Mouse (Mus musculus): ENCODE data around the gene Epas1. TPM values are rescaled to one million over a fixed set of nuclear protein-coding genes. Genes with fewer than 3 reads are reported as not detected.

The Epas1 gene
- polyA plus RNA-seq, 2 experiments = 3.0 to 3.4 TPM

GRCm38 (mm10) chr17:86824502-86825162 lies 71.1 kb downstream of the Epas1 start:
- ATAC-seq (ENCODE audit: insufficient read depth) = no peak
- 42% methylated on average over 18 of the region's 18 CpGs for WGBS (ENCODE audit: insufficient replicate concordance)
- H3K4me1 ChIP-seq (replicated peaks; ENCODE audit: control insufficient read depth in 2 of 2, insufficient read depth in 2 of 2, low read length in 1 of 2) = no peaks in the 10 kb centered on the region
- no peak overlapping the region for H3K9ac ChIP-seq (replicated peaks)
- no peak overlapping the region for H3K4me3 ChIP-seq (ENCODE audit: insufficient read depth in 1 of 2, low read depth in 2 of 2, low read length in 2 of 2)
- TF ChIP-seq CTCF (IDR thresholded peaks at IDR 0.05; ENCODE audit: low read depth) = no peak
- TF ChIP-seq EP300 (IDR thresholded peaks at IDR 0.05; ENCODE audit: low read depth) = no peak
- H3K4me2 ChIP-seq (ENCODE audit: low read depth) = no peak overlapping the region
- no peaks in the 10 kb centered on the region for H3K36me3 ChIP-seq (replicated peaks; ENCODE audit: control insufficient read depth, insufficient read depth, low read depth)
- H3K9me3 ChIP-seq (ENCODE audit: control insufficient read depth, low read length) = no peaks in the 10 kb centered on the region
- H3K27ac ChIP-seq = no peak overlapping the region
- no peak for DNase-seq (ENCODE audit: low read depth in 3 of 3, low spot score in 3 of 3)
- no peaks in the 10 kb centered on the region for H3K27me3 ChIP-seq (ENCODE audit: control insufficient read depth, insufficient read depth, low read length)

- no peaks in the 10 kb centered on the region for H3K9me3 ChIP-seq (ENCODE audit: control insufficient read depth, low read length)
- no peak for DNase-seq (ENCODE audit: low read depth in 3 of 3, low spot score in 3 of 3)
- WGBS (ENCODE audit: insufficient replicate concordance) = 40% methylated on average over 9 of the region's 9 CpGs
- no peak overlapping the region for H3K4me2 ChIP-seq (ENCODE audit: low read depth)
- no peak for ATAC-seq (ENCODE audit: insufficient read depth)
- no peaks in the 10 kb centered on the region for H3K4me1 ChIP-seq (replicated peaks; ENCODE audit: control insufficient read depth in 2 of 2, insufficient read depth in 2 of 2, low read length in 1 of 2)
- no peak overlapping the region for H3K4me3 ChIP-seq (ENCODE audit: insufficient read depth in 1 of 2, low read depth in 2 of 2, low read length in 2 of 2)
- no peak overlapping the region for H3K9ac ChIP-seq (replicated peaks)
- H3K27ac ChIP-seq = no peak overlapping the region
- TF ChIP-seq CTCF (IDR thresholded peaks at IDR 0.05; ENCODE audit: low read depth) (no peak), EP300 (IDR thresholded peaks at IDR 0.05; ENCODE audit: low read depth) (no peak)
- no peaks in the 10 kb centered on the region for H3K36me3 ChIP-seq (replicated peaks; ENCODE audit: control insufficient read depth, insufficient read depth, low read depth)
- H3K27me3 ChIP-seq (ENCODE audit: control insufficient read depth, insufficient read depth, low read length) = no peaks in the 10 kb centered on the region
These were observed 71.8 kb downstream of the Epas1 start for GRCm38 (mm10) chr17:86825163-86825902.

GRCm38 (mm10) chr17:86826376-86826775 lies 72.9 kb downstream of the Epas1 start:
- no peak overlapping the region for H3K4me2 ChIP-seq (ENCODE audit: low read depth)
- H3K27me3 ChIP-seq (ENCODE audit: control insufficient read depth, insufficient read depth, low read length) = no peaks in the 10 kb centered on the region
- DNase-seq (ENCODE audit: low read depth in 3 of 3, low spot score in 3 of 3) (no peak), ATAC-seq (ENCODE audit: insufficient read depth) (no peak)
- WGBS (ENCODE audit: insufficient replicate concordance) = 84% methylated on average over 17 of the region's 17 CpGs
- no peaks in the 10 kb centered on the region for H3K9me3 ChIP-seq (ENCODE audit: control insufficient read depth, low read length)
- H3K36me3 ChIP-seq (replicated peaks; ENCODE audit: control insufficient read depth, insufficient read depth, low read depth) = no peaks in the 10 kb centered on the region
- H3K9ac ChIP-seq (replicated peaks) = no peak overlapping the region
- no peaks in the 10 kb centered on the region for H3K4me1 ChIP-seq (replicated peaks; ENCODE audit: control insufficient read depth in 2 of 2, insufficient read depth in 2 of 2, low read length in 1 of 2)
- TF ChIP-seq CTCF (IDR thresholded peaks at IDR 0.05; ENCODE audit: low read depth) (no peak), EP300 (IDR thresholded peaks at IDR 0.05; ENCODE audit: low read depth) (no peak)
- H3K27ac ChIP-seq = no peak overlapping the region
- no peak overlapping the region for H3K4me3 ChIP-seq (ENCODE audit: insufficient read depth in 1 of 2, low read depth in 2 of 2, low read length in 2 of 2)

- H3K4me2 ChIP-seq (ENCODE audit: low read depth) = no peak overlapping the region
- no peak for TF ChIP-seq EP300 (IDR thresholded peaks at IDR 0.05; ENCODE audit: low read depth)
- no peaks in the 10 kb centered on the region for H3K27me3 ChIP-seq (ENCODE audit: control insufficient read depth, insufficient read depth, low read length)
- no peaks in the 10 kb centered on the region for H3K9me3 ChIP-seq (ENCODE audit: control insufficient read depth, low read length)
- H3K27ac ChIP-seq = no peak overlapping the region
- no peak overlapping the region for H3K9ac ChIP-seq (replicated peaks)
- no peak for ATAC-seq (ENCODE audit: insufficient read depth)
- no peak for DNase-seq (ENCODE audit: low read depth in 3 of 3, low spot score in 3 of 3)
- no peaks in the 10 kb centered on the region for H3K4me1 ChIP-seq (replicated peaks; ENCODE audit: control insufficient read depth in 2 of 2, insufficient read depth in 2 of 2, low read length in 1 of 2)
- 75% methylated on average over 19 of the region's 19 CpGs for WGBS (ENCODE audit: insufficient replicate concordance)
- H3K4me3 ChIP-seq (ENCODE audit: insufficient read depth in 1 of 2, low read depth in 2 of 2, low read length in 2 of 2) = no peak overlapping the region
- no peaks in the 10 kb centered on the region for H3K36me3 ChIP-seq (replicated peaks; ENCODE audit: control insufficient read depth, insufficient read depth, low read depth)
These were observed 74.1 kb downstream of the Epas1 start for GRCm38 (mm10) chr17:86827391-86828165.

- Histone ChIP-seq H3K9ac (replicated peaks) (no peak overlapping the region), H3K4me3 (ENCODE audit: insufficient read depth in 1 of 2, low read depth in 2 of 2, low read length in 2 of 2) (no peak overlapping the region), H3K9me3 (ENCODE audit: control insufficient read depth, low read length) (no peaks in the 10 kb centered on the region), H3K36me3 (replicated peaks; ENCODE audit: control insufficient read depth, insufficient read depth, low read depth) (no peaks in the 10 kb centered on the region), H3K4me1 (replicated peaks; ENCODE audit: control insufficient read depth in 2 of 2, insufficient read depth in 2 of 2, low read length in 1 of 2) (no peaks in the 10 kb centered on the region), H3K27me3 (ENCODE audit: control insufficient read depth, insufficient read depth, low read length) (no peaks in the 10 kb centered on the region), H3K27ac (no peak overlapping the region), H3K4me2 (ENCODE audit: low read depth) (no peak overlapping the region)
- no peak for ATAC-seq (ENCODE audit: insufficient read depth)
- TF ChIP-seq EP300 (IDR thresholded peaks at IDR 0.05; ENCODE audit: low read depth) (no peak), CTCF (IDR thresholded peaks at IDR 0.05; ENCODE audit: low read depth) (no peak)
- no peak for DNase-seq (ENCODE audit: low read depth in 3 of 3, low spot score in 3 of 3)
- 78% methylated on average over 11 of the region's 11 CpGs for WGBS (ENCODE audit: insufficient replicate concordance)
These were observed 75.0 kb downstream of the Epas1 start for GRCm38 (mm10) chr17:86828500-86828899.

All from liver, embryonic 14.5 days (tissue).